Mouse (Mus musculus): Measurements from ENCODE around the gene Polr2b.
A peak's percentile ranks its signal among the peaks of the same experiment; 100 is the strongest.

The Polr2b gene

GRCm38 (mm10) chr5:77299486-77299885, 10.5 kb upstream of the Polr2b start:
- DNase-seq, result no peak

GRCm38 (mm10) chr5:77301296-77301903, 8.5 kb upstream of the Polr2b start:
- no peak for DNase-seq

- DNase-seq, result no peak
These were observed 2.0 kb upstream of the Polr2b start for GRCm38 (mm10) chr5:77307821-77308553.

- DNase-seq, result no peak
These were observed 668 bp upstream of the Polr2b start for GRCm38 (mm10) chr5:77309051-77309906.

GRCm38 (mm10) chr5:77314206-77314605, 4.3 kb downstream of the Polr2b start:
- no peak for DNase-seq

GRCm38 (mm10) chr5:77314986-77315385, 5.0 kb downstream of the Polr2b start:
- DNase-seq, result no peak

- DNase-seq, result no peak
These were observed 15.0 kb downstream of the Polr2b start for GRCm38 (mm10) chr5:77324936-77325335.

GRCm38 (mm10) chr5:77330154-77330553, 20.2 kb downstream of the Polr2b start:
- no peak for DNase-seq

GRCm38 (mm10) chr5:77340033-77340432, 30.1 kb downstream of the Polr2b start:
- DNase-seq, result no peak

GRCm38 (mm10) chr5:77348901-77349300, 39.0 kb downstream of the Polr2b start:
- no peak for DNase-seq

- no peak for DNase-seq
These were observed 40.2 kb downstream of the Polr2b start for GRCm38 (mm10) chr5:77349971-77350658.

- DNase-seq, result no peak
These were observed 41.7 kb downstream of the Polr2b start for GRCm38 (mm10) chr5:77351691-77352090.

GRCm38 (mm10) chr5:77354361-77354787, 44.4 kb downstream of the Polr2b start:
- peak; percentile 55 to 84 for DNase-seq

- DNase-seq, result no peak
These were observed 45.6 kb downstream of the Polr2b start for GRCm38 (mm10) chr5:77355307-77356265.

- peak; percentile 42 to 55 for DNase-seq
These were observed 47.6 kb downstream of the Polr2b start for GRCm38 (mm10) chr5:77357405-77358149.

GRCm38 (mm10) chr5:77358347-77358746, 48.4 kb downstream of the Polr2b start:
- DNase-seq, result no peak

GRCm38 (mm10) chr5:77359971-77360370, 50.0 kb downstream of the Polr2b start:
- DNase-seq, result no peak

- no peak for DNase-seq
These were observed 51.1 kb downstream of the Polr2b start for GRCm38 (mm10) chr5:77361006-77361405.

GRCm38 (mm10) chr5:77362120-77362519, 52.2 kb downstream of the Polr2b start:
- no peak for DNase-seq

- no peak for DNase-seq
These were observed 53.7 kb downstream of the Polr2b start for GRCm38 (mm10) chr5:77363650-77364049.
